Mouse (Mus musculus) layer of hippocampus, postnatal 25 days (tissue): ENCODE data around the gene Mtrf1. TPM values are rescaled to one million over a fixed set of nuclear protein-coding genes. Genes with fewer than 3 reads are reported as not detected.
"Not testable (repeated sequence)": the region's sequence is repeated elsewhere in the genome, so short reads cannot be mapped to it uniquely, and the experiment has no call there.

Source experiments
- DNase-seq, 2 experiments: peaks; one replicate each; pipeline ENCODE4 v3.0.0; 2022; ENCODE audit warnings: mixed read lengths in 2 of 2, low spot score in 1 of 2; ENCODE audit errors: extremely low spot score in 1 of 2
- total RNA-seq, 2 experiments: library from RNA; stranded (reverse); gene quantifications; 2 replicates each; pipeline ENCODE4 v1.2.3; 2021

The Mtrf1 gene
- total RNA-seq, 2 experiments from 2014 or later: 6.3 to 6.4 TPM

DNA sequence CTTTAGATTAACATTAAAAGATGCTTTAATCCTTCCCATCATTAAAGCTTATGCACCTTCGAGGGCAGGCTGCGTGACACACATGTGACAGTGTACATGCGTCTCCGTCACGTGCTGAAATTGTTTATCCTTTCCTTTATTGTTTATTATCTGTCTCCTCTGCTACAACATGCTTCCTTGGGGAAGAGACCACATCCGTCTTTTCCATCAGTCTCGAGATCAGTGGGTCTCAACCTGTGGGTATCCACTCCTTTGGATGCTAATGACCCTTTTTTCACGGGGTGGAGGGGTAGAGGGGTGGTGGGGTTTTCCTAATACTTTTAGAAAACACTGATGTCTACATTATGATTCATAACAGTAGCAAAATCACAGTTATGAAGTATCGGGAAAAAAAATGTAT, 47.0 kb downstream of the Mtrf1 start:
- no peak for DNase-seq

DNA sequence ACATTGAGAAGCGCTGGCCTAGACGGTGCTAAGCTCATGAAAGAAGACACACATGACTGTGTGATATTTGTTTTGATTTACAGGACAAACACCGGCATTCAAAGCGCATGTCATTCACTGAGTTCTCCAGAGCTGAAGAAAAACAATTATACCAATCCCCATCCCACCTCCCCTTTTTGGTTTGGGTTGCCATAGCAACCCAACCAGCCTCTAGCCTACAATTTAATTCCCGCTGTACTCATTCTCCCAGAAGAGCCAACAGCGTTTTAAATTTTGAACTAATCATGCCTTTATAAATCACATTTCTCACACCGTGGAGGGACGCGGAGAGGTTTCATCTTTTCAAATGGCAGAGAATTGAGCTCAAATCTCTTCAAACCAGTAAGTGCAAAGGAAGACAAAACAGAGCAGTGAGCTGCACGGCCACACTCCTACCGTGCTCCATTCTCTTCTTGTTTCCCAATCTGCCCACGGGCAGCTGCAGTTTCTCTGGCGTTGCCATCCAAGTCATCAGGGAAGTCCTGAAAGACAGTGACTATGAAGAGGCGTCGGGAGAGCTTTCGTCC, 47.6 kb downstream of the Mtrf1 start:
- peak in 1 of 2 experiments; percentile 19 for DNase-seq

- peak; percentile 57 to 60 for DNase-seq
These were observed 54.4 kb downstream of the Mtrf1 start, which contains the start of gene Kbtbd6 for GRCm38 (mm10) chr14:79451681-79452590. TSS of gene Kbtbd6 (plus strand) at chr14:79451835.

DNA sequence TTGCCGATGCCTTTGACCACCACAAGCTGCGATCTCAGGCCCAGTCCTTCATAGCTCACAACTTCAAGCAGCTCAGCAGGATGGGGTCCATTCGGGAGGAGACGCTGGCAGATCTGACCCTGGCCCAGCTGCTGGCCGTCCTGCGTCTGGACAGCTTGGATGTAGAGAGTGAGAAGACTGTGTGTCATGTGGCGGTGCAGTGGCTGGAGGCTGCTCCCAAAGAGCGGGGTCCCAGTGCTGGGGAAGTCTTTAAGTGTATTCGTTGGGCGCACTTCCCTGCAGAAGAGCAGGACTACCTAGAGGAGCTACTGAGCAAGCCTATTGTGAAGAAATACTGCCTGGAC, 55.0 kb downstream of the Mtrf1 start:
- not testable (repeated sequence) for DNase-seq

DNA sequence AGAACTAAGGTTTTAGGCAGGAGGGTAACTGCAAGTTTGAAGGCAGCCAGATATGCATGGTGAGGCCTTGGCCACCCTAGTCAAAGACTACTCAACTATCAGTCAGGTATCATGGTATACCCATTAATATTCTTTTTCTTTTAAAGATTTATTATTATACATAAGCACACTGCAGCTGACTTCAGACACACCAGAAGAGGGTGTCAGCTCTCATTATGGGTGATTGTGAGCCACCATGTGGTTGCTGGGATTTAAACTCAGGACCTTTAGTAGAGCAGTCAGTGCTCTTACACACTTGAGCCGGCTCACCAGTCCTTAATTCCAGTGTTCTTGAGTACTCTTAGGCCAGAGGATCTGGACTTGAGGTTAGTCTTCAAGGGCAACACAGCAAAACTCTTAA, 62.8 kb downstream of the Mtrf1 start:
- DNase-seq: no peak

DNA sequence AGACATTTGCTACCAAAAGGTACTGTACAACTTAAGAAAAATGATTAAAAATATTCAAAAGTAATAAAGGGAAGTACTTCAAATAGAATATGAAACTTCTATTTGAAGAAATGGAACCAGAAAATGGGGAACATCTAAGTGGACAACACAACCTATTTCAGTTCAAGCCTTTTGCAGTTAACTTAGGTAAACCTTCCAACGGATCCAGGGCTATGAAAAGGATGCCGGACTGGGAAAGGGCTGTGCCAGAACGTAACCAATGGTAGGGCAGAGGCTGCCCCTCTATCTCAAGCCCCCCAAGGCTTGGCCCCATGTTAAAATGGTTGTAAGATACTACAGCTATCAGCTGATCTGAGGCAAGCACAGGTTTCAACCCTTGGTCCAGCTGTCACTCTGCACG, 63.4 kb downstream of the Mtrf1 start:
- no peak for DNase-seq

DNA sequence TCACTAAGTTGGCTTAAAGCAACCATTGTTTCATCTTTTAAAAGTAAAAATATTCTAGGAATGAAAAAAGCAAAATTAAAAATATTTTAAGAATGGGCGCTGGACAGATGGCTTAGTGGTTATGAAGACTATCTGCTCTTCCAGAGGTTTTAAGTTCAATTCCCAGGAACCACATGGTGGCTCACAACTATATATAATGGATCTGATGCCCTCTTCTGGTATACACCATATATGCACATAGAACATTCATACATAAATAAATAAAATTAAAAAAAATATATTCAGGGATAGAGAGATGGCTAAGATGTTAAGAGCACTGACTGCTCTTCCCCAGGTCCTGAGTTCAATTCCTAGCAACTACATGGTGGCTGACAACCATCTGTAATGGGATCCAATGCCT, 68.1 kb downstream of the Mtrf1 start:
- DNase-seq: no peak

DNA sequence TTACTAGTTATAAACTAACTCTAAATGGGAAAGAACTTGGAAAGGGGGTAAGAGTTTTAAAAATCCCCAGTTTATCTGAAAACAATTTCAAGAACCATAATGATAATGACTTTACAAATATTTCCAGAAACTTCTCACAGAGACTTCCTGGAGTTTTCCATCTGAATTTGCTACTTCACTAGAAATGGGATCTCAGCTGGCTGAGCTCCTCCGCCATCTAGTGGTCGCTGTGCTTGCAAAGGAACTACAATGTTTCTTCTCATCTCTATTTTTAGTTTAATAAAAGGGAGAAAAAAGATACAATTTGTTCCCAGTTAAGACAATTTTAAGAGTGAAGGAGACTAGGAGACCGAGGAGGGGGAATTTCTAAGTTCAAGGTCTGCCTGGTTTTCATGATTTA, 70.0 kb downstream of the Mtrf1 start:
- peak in 1 of 2 experiments; percentile 76 for DNase-seq

Other genes starting within 250 kb of the Mtrf1 start
- gene Zfp957, start 150.4 kb upstream of the Mtrf1 start, total RNA-seq: not detected
- 10 to 100 TPM; 39.6 to 43.9 TPM for gene Rgcc, start 96.1 kb upstream of the Mtrf1 start, total RNA-seq
- gene Naa16, start 7.0 kb upstream of the Mtrf1 start, total RNA-seq: 10 to 100 TPM; 10.4 to 11.9 TPM
- gene Kbtbd7, start 28.7 kb downstream of the Mtrf1 start, total RNA-seq: 10 to 100 TPM; 42.2 to 45.7 TPM
- 1 to 10 TPM in 1 of 2 experiments, under 1 TPM in 1; 0.96 to 1.4 TPM for gene Kbtbd6, start 54.1 kb downstream of the Mtrf1 start, total RNA-seq
- 1 to 10 TPM; 4.8 to 5.7 TPM for gene Elf1, start 83.4 kb downstream of the Mtrf1 start, total RNA-seq
- 10 to 100 TPM; 46.6 to 53.0 TPM for gene Wbp4, start 83.7 kb downstream of the Mtrf1 start, total RNA-seq
- gene Sugt1, start 189.9 kb downstream of the Mtrf1 start, total RNA-seq: 10 to 100 TPM; 90.0 to 91.4 TPM